Mouse (Mus musculus) small intestine, adult 10 weeks (tissue): ENCODE data around the gene Vnn1. TPM values are rescaled to one million over a fixed set of nuclear protein-coding genes. Genes with fewer than 3 reads are reported as not detected.

Experiments
- polyA plus RNA-seq: library from polyadenylated mRNA; stranded (reverse); fragments of 350-450 nt; fragmentation: Illumina TruSeq; extraction: RNeasy Lipid Tissue Mini Kit (QIAGEN cat#74804); gene quantifications from one replicate; pipeline ENCODE4 v1.2.3, GENCODE M21; 2014; ENCODE audit warnings: low replicate concordance

Vnn1 gene
- polyA plus RNA-seq, result 150 TPM

GRCm38 (mm10) chr10:23894601-23895349, at the start of gene Vnn1:
Vnn1 (plus strand) TSS chr10:23894688.

GRCm38 (mm10) chr10:23851228-23851912, 43.1 kb upstream of the Vnn1 start, which contains the start of gene Vnn3:
Vnn3 (plus strand) TSS chr10:23851462.

GRCm38 (mm10) chr10:23920056-23920455, 25.6 kb downstream of the Vnn1 start, which contains the start of gene Taar1:
Taar1 (plus strand) TSS chr10:23920356.

GRCm38 (mm10) chr10:23938312-23938711, 43.8 kb downstream of the Vnn1 start, which contains the start of gene Taar2:
Taar2 (plus strand) TSS chr10:23938572.

GRCm38 (mm10) chr10:23949508-23950005, 55.1 kb downstream of the Vnn1 start, which contains the start of gene Taar3:
Taar3 (plus strand) TSS chr10:23949558.

Other genes starting within 250 kb of the Vnn1 start
- 248 TPM for gene Rps12, start 107.4 kb upstream of the Vnn1 start, polyA plus RNA-seq
- gene Slc18b1, start 97.7 kb upstream of the Vnn1 start, polyA plus RNA-seq, result 64.9 TPM
- 0.30 TPM for gene Vnn3, start 43.2 kb upstream of the Vnn1 start, polyA plus RNA-seq
- not detected for gene Taar1, start 25.7 kb downstream of the Vnn1 start, polyA plus RNA-seq
- not detected for gene Taar2, start 43.9 kb downstream of the Vnn1 start, polyA plus RNA-seq
- not detected for gene Taar3, start 54.9 kb downstream of the Vnn1 start, polyA plus RNA-seq
- gene Taar4, start 65.8 kb downstream of the Vnn1 start, polyA plus RNA-seq, result not detected
- gene Taar5, start 76.0 kb downstream of the Vnn1 start, polyA plus RNA-seq, result not detected
- gene Taar6, start 91.0 kb downstream of the Vnn1 start, polyA plus RNA-seq, result not detected
- gene Taar7a, start 98.8 kb downstream of the Vnn1 start, polyA plus RNA-seq, result not detected
- not detected for gene Taar7b, start 105.3 kb downstream of the Vnn1 start, polyA plus RNA-seq
- gene Taar7d, start 132.5 kb downstream of the Vnn1 start, polyA plus RNA-seq, result not detected
- gene Taar7e, start 142.9 kb downstream of the Vnn1 start, polyA plus RNA-seq, result not detected
- not detected for gene Taar7f, start 154.8 kb downstream of the Vnn1 start, polyA plus RNA-seq
- not detected for gene Taar8a, start 181.8 kb downstream of the Vnn1 start, polyA plus RNA-seq
- not detected for gene Taar8b, start 197.6 kb downstream of the Vnn1 start, polyA plus RNA-seq
- 0.45 TPM for gene Taar8c, start 207.2 kb downstream of the Vnn1 start, polyA plus RNA-seq
- gene Taar9, start 214.8 kb downstream of the Vnn1 start, polyA plus RNA-seq, result not detected